Mouse (Mus musculus) CH12.LX (cell line): ENCODE data around the gene Cdc42ep5. TPM values are rescaled to one million over a fixed set of nuclear protein-coding genes. Genes with fewer than 3 reads are reported as not detected.
"Not testable (repeated sequence)": the region's sequence is repeated elsewhere in the genome, so short reads cannot be mapped to it uniquely, and the experiment has no call there.

Experiments used
- DNase-seq: peaks from one replicate; pipeline ENCODE4 v3.0.0-alpha.2; 2013; ENCODE audit errors: extremely low read depth
- H3K27ac ChIP-seq: 2 replicates; pipeline ENCODE4 v1.5.1; 2012; ENCODE audit warnings: low read depth, mild to moderate bottlenecking, control low read depth, moderate library complexity; ENCODE audit not compliant: insufficient read depth
- H3K27me3 ChIP-seq: replicated peaks from 2 replicates; pipeline ENCODE3; 2012; ENCODE audit warnings: inconsistent platforms
- H3K36me3 ChIP-seq, 2 experiments: replicated peaks in 1 of 2; 2 replicates each; pipeline versions ENCODE3 to v1.6.1; 2012; ENCODE audit warnings: inconsistent platforms in 1 of 2, low read length in 1 of 2, mild to moderate bottlenecking in 1 of 2, mixed read lengths in 1 of 2, moderate library complexity in 1 of 2; ENCODE audit not compliant: control insufficient read depth in 1 of 2, insufficient read depth in 1 of 2
- H3K4me1 ChIP-seq, 2 experiments: 2 replicates each; pipeline ENCODE4 v1.6.1; 2012; ENCODE audit warnings: inconsistent platforms in 1 of 2, moderate library complexity in 1 of 2; ENCODE audit not compliant: insufficient read depth in 2 of 2, control insufficient read depth in 1 of 2
- H3K4me2 ChIP-seq: 2 replicates; pipeline ENCODE4 v1.6.1; 2012; ENCODE audit warnings: low read depth, mild to moderate bottlenecking, control low read depth; ENCODE audit not compliant: poor library complexity, insufficient read depth, severe bottlenecking
- H3K4me3 ChIP-seq, 3 experiments: fragments of 150-350 bp in 1 of 3; sonication (generic) in 1 of 3; replicated peaks in 1 of 3; 2 replicates each; pipeline versions ENCODE3 to v1.5.1; 2011 to 2012; ENCODE audit warnings: low read depth in 2 of 3, low read length in 2 of 3, mild to moderate bottlenecking in 2 of 3, moderate library complexity in 2 of 3, control low read depth in 1 of 3, improper control_type of control experiment in 1 of 3, inconsistent platforms in 1 of 3, mixed read lengths in 1 of 3; ENCODE audit not compliant: poor library complexity in 1 of 3
- H3K79me2 ChIP-seq: replicated peaks from 2 replicates; pipeline ENCODE4 v1.6.1; 2012; ENCODE audit warnings: mild to moderate bottlenecking, moderate library complexity; ENCODE audit not compliant: control insufficient read depth, poor library complexity, insufficient read depth, severe bottlenecking; ENCODE audit errors: extremely low read depth
- H3K9ac ChIP-seq: 2 replicates; pipeline ENCODE4 v1.6.1; 2012; ENCODE audit warnings: low read depth, mild to moderate bottlenecking, control low read depth, moderate library complexity; ENCODE audit not compliant: insufficient read depth
- H3K9me3 ChIP-seq: replicated peaks from 2 replicates; pipeline ENCODE3; 2012; ENCODE audit warnings: low read length, inconsistent platforms, mixed read lengths
- BHLHE40 ChIP-seq: IDR thresholded peaks from 2 replicates; pipeline ENCODE4 v1.6.1; 2011; ENCODE audit warnings: mild to moderate bottlenecking, low read depth, low read length, improper control_type of control experiment
- CTCF ChIP-seq, 2 experiments: IDR thresholded peaks in 1 of 2; conservative IDR thresholded peaks in 1 of 2; 2 replicates each; pipeline ENCODE4 v1.5.1; 2011 to 2012; ENCODE audit warnings: low read depth in 2 of 2, low read length in 2 of 2, improper control_type of control experiment in 1 of 2, inconsistent platforms in 1 of 2, mild to moderate bottlenecking in 1 of 2, moderate library complexity in 1 of 2
- ELF1 ChIP-seq: IDR thresholded peaks from 2 replicates; pipeline ENCODE4 v1.6.1; 2014; ENCODE audit warnings: low read depth, mild to moderate bottlenecking, inconsistent platforms, low read length, improper control_type of control experiment
- ETS1 ChIP-seq: conservative IDR thresholded peaks from 2 replicates; pipeline ENCODE4 v1.6.1; 2012; ENCODE audit warnings: low read depth, mild to moderate bottlenecking, inconsistent platforms, low read length, improper control_type of control experiment, moderate library complexity
- HCFC1 ChIP-seq: IDR thresholded peaks from 2 replicates; pipeline ENCODE4 v1.6.1; 2012; ENCODE audit warnings: low read depth, mild to moderate bottlenecking, inconsistent platforms, low read length, improper control_type of control experiment
- IRF4 ChIP-seq: IDR thresholded peaks from 2 replicates; pipeline ENCODE4 v1.6.1; 2014; ENCODE audit warnings: low read depth, mild to moderate bottlenecking, inconsistent platforms, low read length, improper control_type of control experiment
- MAFK ChIP-seq: IDR thresholded peaks from 2 replicates; pipeline ENCODE4 v1.6.1; 2011; ENCODE audit warnings: low read length, improper control_type of control experiment; ENCODE audit not compliant: insufficient replicate concordance
- MAX ChIP-seq: IDR thresholded peaks from 2 replicates; pipeline ENCODE4 v1.6.1; 2011; ENCODE audit warnings: low read length, improper control_type of control experiment
- NRF1 ChIP-seq: IDR thresholded peaks from 2 replicates; pipeline ENCODE4 v1.6.1; 2014; ENCODE audit warnings: low read depth, mild to moderate bottlenecking, inconsistent platforms, low read length, improper control_type of control experiment, moderate library complexity
- PAX5 ChIP-seq: IDR thresholded peaks from 2 replicates; pipeline ENCODE4 v1.6.1; 2012; ENCODE audit warnings: low read length, inconsistent platforms, mixed read lengths
- RAD21 ChIP-seq: IDR thresholded peaks from 2 replicates; pipeline ENCODE4 v1.6.1; 2011; ENCODE audit warnings: low read depth, mild to moderate bottlenecking, low read length, improper control_type of control experiment, moderate library complexity
- RCOR1 ChIP-seq: conservative IDR thresholded peaks from 2 replicates; pipeline ENCODE4 v1.6.1; 2012; ENCODE audit warnings: low read depth, mild to moderate bottlenecking, inconsistent platforms, low read length, improper control_type of control experiment
- SIN3A ChIP-seq: IDR thresholded peaks from 2 replicates; pipeline ENCODE4 v1.6.1; 2012; ENCODE audit warnings: low read length, improper control_type of control experiment, inconsistent platforms
- SMC3 ChIP-seq: IDR thresholded peaks from 2 replicates; pipeline ENCODE4 v1.6.1; 2011; ENCODE audit warnings: low read depth, low read length, improper control_type of control experiment
- USF1 ChIP-seq: IDR thresholded peaks from 2 replicates; pipeline ENCODE4 v1.6.1; 2014; ENCODE audit warnings: low read depth, mild to moderate bottlenecking, inconsistent platforms, low read length, improper control_type of control experiment
- ZMIZ1 ChIP-seq: IDR thresholded peaks from 2 replicates; pipeline ENCODE4 v1.6.1; 2012; ENCODE audit warnings: low read depth, mild to moderate bottlenecking, inconsistent platforms, low read length, improper control_type of control experiment
- dilution Hi-C: fragments of 300-500 bp; cut with MboI; formaldehyde crosslinking; loops from 2 replicates; pipeline ENCODE4 v1.14.3; 2020; ENCODE audit warnings: low sequenced_read_pairs; ENCODE audit not compliant: extremely low pct_unique_long_range_greater_than_20kb, extremely low pct_ligation_motif_present
- in situ Hi-C: fragments of 300-500 bp; cut with MboI; formaldehyde crosslinking; loops from 3 replicates; pipeline ENCODE4 v1.14.3; 2019; ENCODE audit warnings: low sequenced_read_pairs, low pct_ligation_motif_present, low pct_unique_long_range_greater_than_20kb, mixed read lengths
- polyA plus RNA-seq: library from polyadenylated mRNA; unstranded; fragments of >175 nt; gene quantifications from 2 replicates; pipeline ENCODE4 v1.2.1, GENCODE M21; 2012; ENCODE audit warnings: low read depth; ENCODE audit not compliant: insufficient read length
- total RNA-seq, 2 experiments: library from RNA; depleted of rRNA; stranded (reverse); fragments of 300-350 nt in 1 of 2; fragments of >200 nt in 1 of 2; gene quantifications; 2 replicates each; pipeline ENCODE4 v1.2.3; 2012 to 2014

Gene Cdc42ep5
- total RNA-seq (2012; rRNA removed), result 3.1 and 4.2 TPM in 2 replicates
- total RNA-seq (2014; rRNA removed), result 2.0 and 2.1 TPM in 2 replicates
- 1.4 and 1.5 TPM in 2 replicates for polyA plus RNA-seq

DNA sequence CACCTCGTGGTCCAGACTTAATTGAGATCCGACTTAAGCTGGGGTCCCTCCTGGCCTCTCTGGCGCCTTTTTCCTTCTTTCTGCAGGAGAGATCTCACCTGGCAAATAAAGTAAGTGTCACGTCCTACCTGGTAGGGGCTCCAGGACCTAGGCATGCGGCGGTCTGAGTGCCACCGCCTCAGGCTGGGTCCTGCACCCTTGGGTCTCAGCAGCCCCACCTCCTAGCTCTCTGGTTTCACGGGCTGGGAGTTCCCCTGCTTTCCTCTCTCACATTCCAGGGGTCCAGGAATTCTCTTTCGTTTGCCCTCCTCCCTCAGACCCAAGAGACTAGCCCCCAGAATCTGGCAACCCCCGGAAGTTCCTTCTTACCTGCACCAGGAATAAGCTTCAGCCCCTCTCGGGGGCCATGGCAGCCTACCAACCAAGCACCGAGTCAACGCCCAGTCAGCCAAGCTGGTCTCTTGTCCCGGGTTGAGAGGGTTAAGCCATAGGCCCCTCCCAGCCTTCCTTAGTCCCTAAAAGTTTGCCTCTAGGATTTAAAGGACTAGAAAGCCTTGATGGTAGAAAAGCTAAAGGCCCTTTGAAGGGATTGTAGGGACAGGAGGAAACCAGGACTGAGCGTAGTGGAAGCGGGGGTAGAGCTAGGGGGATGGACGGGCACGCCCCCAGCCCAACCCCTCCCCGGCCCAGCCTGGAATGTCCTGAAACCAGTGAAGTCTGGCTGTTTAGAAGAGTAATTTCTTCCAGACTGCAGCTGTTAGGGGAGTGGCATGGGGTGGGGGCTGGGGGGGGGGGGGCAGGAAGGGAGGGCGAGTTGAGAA, at the start of gene Cdc42ep5:
Cdc42ep5 (minus strand) TSS at position 771 of the 821 bp plus-strand sequence.
- Histone ChIP-seq H3K4me2 (peak within 1 kb of the TSS; percentile 68), H3K36me3 (no peaks in the 10 kb centered on the region), H3K4me3 (peak within 1 kb of the TSS; percentile 7 to 51 (median 19)), H3K4me1 (peaks cover 3 to 17% of the 10 kb centered on the region in 2 experiments; a peak in 3 of 4 replicates)
- TF ChIP-seq NRF1, result no peak
- no peak for TF ChIP-seq MAFK
- no peak for TF ChIP-seq RCOR1
- TF ChIP-seq ZMIZ1, result no peak
- TF ChIP-seq IRF4, result no peak
- TF ChIP-seq CTCF (conservative IDR thresholded peaks at IDR 0.05 in 1 of 2, IDR thresholded peaks at IDR 0.05 in 1 of 2; ENCODE audit: low read depth in 2 of 2, low read length in 2 of 2), result no peak
- no peak for TF ChIP-seq ELF1
- no peak for TF ChIP-seq USF1
- no peak for TF ChIP-seq HCFC1
- TF ChIP-seq MAX, result no peak
- no peak for TF ChIP-seq SIN3A
- TF ChIP-seq, all 38 proteins: peak for 0
- H3K9me3 ChIP-seq, result no peaks in the 10 kb centered on the region
- in situ Hi-C loops (no loop called here), dilution Hi-C loops (no loop called here)
- H3K79me2 ChIP-seq, result no peaks in the 10 kb centered on the region
- H3K9ac ChIP-seq, result peak within 1 kb of the TSS; percentile 0; the same call in 1 of the 2 replicates
- H3K27me3 ChIP-seq, result no peaks in the 10 kb centered on the region
- DNase-seq, result no peak
- no peak within 1 kb of the TSS for H3K27ac ChIP-seq

DNA sequence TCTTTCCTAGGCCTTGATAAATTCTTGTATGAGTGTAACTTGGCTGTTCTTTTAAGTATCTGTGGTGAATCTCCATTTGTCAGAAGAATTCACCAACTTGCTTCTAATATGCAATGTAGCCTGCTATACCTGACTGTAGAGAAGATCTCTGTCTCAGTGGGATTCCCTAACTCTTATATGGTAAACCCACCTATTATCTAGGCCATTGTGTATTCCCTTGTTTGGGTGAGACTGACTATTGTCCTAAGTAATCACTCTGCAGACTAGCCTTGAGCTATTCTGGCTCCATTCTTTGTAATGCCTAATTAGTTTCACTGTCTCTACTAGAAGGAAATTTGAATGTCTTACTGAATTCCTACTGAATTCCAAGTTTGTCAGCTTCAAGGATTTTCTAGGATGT, 48.8 kb upstream of the Cdc42ep5 start:
- dilution Hi-C loops, H3K9ac ChIP-seq, H3K4me3 ChIP-seq, H3K27me3 ChIP-seq, H3K4me1 ChIP-seq, H3K27ac ChIP-seq, H3K79me2 ChIP-seq, in situ Hi-C loops, H3K36me3 ChIP-seq, DNase-seq, H3K9me3 ChIP-seq, H3K4me2 ChIP-seq: not testable (repeated sequence)

DNA sequence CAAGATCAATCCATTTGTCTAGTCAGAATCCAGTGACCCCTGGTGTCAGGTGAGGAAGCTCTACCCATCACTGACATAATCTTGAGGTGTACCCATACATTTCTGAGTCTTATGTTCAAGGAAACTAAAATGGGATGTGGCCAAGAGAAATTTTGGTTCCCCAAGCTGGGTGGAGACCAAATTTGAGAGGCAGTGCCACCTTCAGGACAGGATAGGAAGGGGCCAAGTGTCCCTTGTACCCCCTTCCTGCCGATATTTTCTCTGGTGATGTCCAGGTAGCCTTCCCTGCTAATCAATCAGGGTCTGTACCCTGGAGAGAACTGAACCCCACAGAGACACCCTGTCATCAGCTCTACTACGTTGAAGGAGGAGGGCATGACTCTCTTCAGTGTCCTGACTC, 44.0 kb upstream of the Cdc42ep5 start:
- Histone ChIP-seq H3K4me1 (no peaks in the 10 kb centered on the region), H3K27ac (no peak overlapping the region), H3K9me3 (no peaks in the 10 kb centered on the region), H3K4me2 (no peak overlapping the region), H3K79me2 (no peaks in the 10 kb centered on the region), H3K4me3 (no peak overlapping the region), H3K36me3 (no peaks in the 10 kb centered on the region), H3K9ac (no peak overlapping the region), H3K27me3 (no peaks in the 10 kb centered on the region)
- in situ Hi-C loops, result no loop called here
- no peak for TF ChIP-seq PAX5
- peak in 1 of 2 experiments; percentile 64; a peak in 2 of 4 replicates for TF ChIP-seq CTCF (conservative IDR thresholded peaks at IDR 0.05 in 1 of 2, IDR thresholded peaks at IDR 0.05 in 1 of 2; ENCODE audit: low read depth in 2 of 2, low read length in 2 of 2)
- no peak for TF ChIP-seq RCOR1
- TF ChIP-seq BHLHE40, result no peak
- no peak for TF ChIP-seq ETS1
- TF ChIP-seq SMC3, result peak; percentile 52
- peak; percentile 50 for TF ChIP-seq RAD21
- dilution Hi-C loops, result no loop called here
- peak; percentile 17 for DNase-seq
